Mouse (Mus musculus) liver, embryonic 13.5 days (tissue): ENCODE results near the gene Irf1. TPM values are rescaled to one million over a fixed set of nuclear protein-coding genes. Genes with fewer than 3 reads are reported as not detected.
"Not testable (repeated sequence)": the region's sequence is repeated elsewhere in the genome, so short reads cannot be mapped to it uniquely, and the experiment has no call there.

Experiments used
- ATAC-seq: fragments of 200-750 bp; cut with Nextera tagmentation; 2 replicates; pipeline ENCODE4 v1.8.0; 2017; ENCODE audit warnings: low read depth, mild to moderate bottlenecking, moderate number of reproducible peaks, moderate library complexity
- DNase-seq: peaks from one replicate; pipeline ENCODE4 v3.0.0; 2022
- H3K27ac ChIP-seq: fragments of 300-500 bp; sonication (generic); 2 replicates; pipeline ENCODE4 v1.5.1; 2015; ENCODE audit warnings: moderate library complexity, mild to moderate bottlenecking, inconsistent platforms
- H3K27me3 ChIP-seq: fragments of 300-500 bp; sonication (generic); 2 replicates; pipeline ENCODE4 v1.6.1; 2015; ENCODE audit warnings: mild to moderate bottlenecking, inconsistent platforms
- H3K36me3 ChIP-seq: fragments of 300-500 bp; sonication (generic); 2 replicates; pipeline ENCODE4 v1.6.1; 2015; ENCODE audit warnings: mild to moderate bottlenecking, inconsistent platforms
- H3K4me1 ChIP-seq: fragments of 300-500 bp; sonication (generic); replicated peaks from 2 replicates; pipeline ENCODE4 v1.6.1; 2015; ENCODE audit warnings: inconsistent platforms
- H3K4me2 ChIP-seq: fragments of 300-500 bp; sonication (generic); 2 replicates; pipeline ENCODE4 v1.6.1; 2015; ENCODE audit warnings: inconsistent platforms, mild to moderate bottlenecking, moderate library complexity
- H3K4me3 ChIP-seq: fragments of 300-500 bp; sonication (generic); replicated peaks from 2 replicates; pipeline ENCODE4 v1.5.1; 2015; ENCODE audit warnings: mild to moderate bottlenecking, inconsistent platforms
- H3K9ac ChIP-seq: fragments of 300-500 bp; sonication (generic); 2 replicates; pipeline ENCODE4 v1.6.1; 2015; ENCODE audit warnings: mild to moderate bottlenecking, inconsistent platforms
- H3K9me3 ChIP-seq: fragments of 300-500 bp; sonication (generic); replicated peaks from 2 replicates; pipeline ENCODE4 v1.6.1; 2016; ENCODE audit warnings: inconsistent platforms
- WGBS: fragments of 180-500 bp; shearing (Covaris S2); methylation state at CpG from one replicate; pipeline ENCODE4 v1.1.7; 2015; ENCODE audit not compliant: insufficient replicate concordance; 5-methylcytosine and 5-hydroxymethylcytosine counted together
- polyA plus RNA-seq: library from polyadenylated mRNA; unstranded; fragments of >200 nt; fragmentation: Nextera tagmentation; extraction: Ambion mirVana; gene quantifications from 2 replicates; pipeline ENCODE4 v1.2.1, GENCODE M21; 2015

The Irf1 gene
- polyA plus RNA-seq, 1 experiment from 2014 or later: 6.7 TPM

DNA sequence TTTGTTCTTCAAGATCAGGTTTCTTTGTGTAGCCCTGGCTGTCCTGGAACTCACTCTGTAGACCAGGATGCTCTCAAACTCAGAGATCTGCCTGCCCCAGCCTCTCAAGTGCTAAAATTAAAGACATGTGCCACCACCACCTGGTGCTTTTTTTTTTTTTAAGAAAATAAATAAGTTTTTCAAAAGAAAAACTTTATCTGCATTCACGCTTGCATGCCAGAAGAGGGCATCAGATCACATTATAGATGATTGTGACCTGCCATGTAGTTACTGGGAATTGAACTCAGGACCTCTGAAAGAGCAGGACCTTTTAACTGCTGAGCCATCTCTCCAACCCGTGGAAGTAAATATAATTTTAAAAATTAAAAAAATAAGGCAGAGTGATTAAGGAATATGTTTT is 24.6 kb upstream of the Irf1 start:
- Histone ChIP-seq H3K27me3 (0 out of 2 replicates have a peak, but pooled peaks cover 5% of the 10 kb centered on the region), H3K9ac (no peak overlapping the region), H3K27ac (no peak overlapping the region), H3K9me3 (no peaks in the 10 kb centered on the region), H3K4me2 (no peak overlapping the region), H3K4me3 (no peak overlapping the region), H3K36me3 (no peaks in the 10 kb centered on the region), H3K4me1 (no peaks in the 10 kb centered on the region)
- ATAC-seq (no peak), DNase-seq (no peak)
- WGBS: 73% methylated on average over 2 of the region's 2 CpGs

- DNase-seq (no peak), ATAC-seq (no peak)
- no peaks in the 10 kb centered on the region for H3K9me3 ChIP-seq
- H3K36me3 ChIP-seq: no peaks in the 10 kb centered on the region
- H3K4me2 ChIP-seq: no peak overlapping the region
- no peak overlapping the region for H3K27ac ChIP-seq
- no peak overlapping the region for H3K9ac ChIP-seq
- 36% methylated on average over 9 of the region's 9 CpGs for WGBS
- H3K4me1 ChIP-seq: no peaks in the 10 kb centered on the region
- 0 out of 2 replicates have a peak, but pooled peaks cover 5% of the 10 kb centered on the region for H3K27me3 ChIP-seq
- no peak overlapping the region for H3K4me3 ChIP-seq
Measured at GRCm38 (mm10) chr11:53747985-53748384, 21.8 kb upstream of the Irf1 start.

GRCm38 (mm10) chr11:53748614-53749013 is 21.2 kb upstream of the Irf1 start:
- Histone ChIP-seq H3K4me2 (no peak overlapping the region), H3K36me3 (no peaks in the 10 kb centered on the region), H3K4me3 (no peak overlapping the region), H3K27ac (no peak overlapping the region), H3K9me3 (no peaks in the 10 kb centered on the region), H3K27me3 (0 out of 2 replicates have a peak, but pooled peaks cover 4% of the 10 kb centered on the region), H3K9ac (no peak overlapping the region), H3K4me1 (no peaks in the 10 kb centered on the region)
- DNase-seq: no peak
- no peak for ATAC-seq
- WGBS: 45% methylated on average over 6 of the region's 6 CpGs

DNA sequence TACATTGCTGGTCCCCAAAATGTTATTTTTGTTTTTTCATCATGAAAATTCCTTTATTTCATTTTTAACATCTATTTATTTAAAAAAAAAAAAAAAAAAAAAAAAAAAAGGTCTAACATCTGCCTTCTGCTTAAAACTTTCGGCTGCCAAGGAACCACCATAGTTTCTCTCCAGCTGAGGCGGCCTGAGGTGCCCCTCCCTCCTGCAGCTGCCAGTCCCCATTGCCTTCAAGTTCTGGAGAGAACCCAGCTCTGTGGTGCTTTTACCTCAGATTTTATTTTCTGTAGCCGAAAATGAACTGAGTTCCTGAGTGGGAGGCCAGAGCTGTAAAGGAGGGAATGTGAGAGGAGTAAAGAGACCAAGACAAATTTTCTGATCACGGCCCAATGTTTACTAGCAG is 20.5 kb upstream of the Irf1 start:
- WGBS: 48% methylated on average over 4 of the region's 4 CpGs
- ATAC-seq: no peak

DNA sequence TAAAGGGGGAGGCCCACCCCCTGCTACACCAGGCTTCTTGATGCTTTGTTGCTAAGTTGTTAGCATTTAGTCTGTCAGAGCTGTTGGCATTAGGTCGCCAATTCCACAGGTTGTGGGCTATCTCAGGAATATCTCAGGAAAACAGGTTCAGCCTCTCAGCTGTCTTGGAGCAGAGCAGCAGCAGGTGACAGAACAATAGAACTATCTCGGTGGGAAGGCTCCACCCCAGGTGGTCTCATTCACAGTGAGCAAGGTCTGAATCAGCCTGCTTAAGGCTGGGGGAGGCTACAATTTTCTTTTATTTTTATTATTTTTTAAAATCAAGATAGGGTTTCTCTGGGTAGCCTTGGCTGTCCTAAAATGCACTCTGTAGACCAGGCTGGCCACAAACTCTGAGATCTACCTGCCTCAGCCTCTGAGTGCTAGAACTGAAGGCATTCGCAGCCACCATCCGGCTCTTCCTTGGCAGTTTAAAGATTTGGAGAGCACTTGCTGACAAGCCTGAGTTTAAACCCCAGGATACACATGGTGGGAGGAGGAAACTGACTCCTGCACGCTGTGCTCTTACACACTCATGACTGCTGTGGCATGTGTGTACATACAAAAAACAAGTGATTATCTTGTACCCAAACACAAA is 20.0 kb upstream of the Irf1 start:
- H3K9me3 ChIP-seq: no peaks in the 10 kb centered on the region
- 55% methylated on average over 5 of the region's 5 CpGs for WGBS
- no peak for ATAC-seq
- H3K27ac ChIP-seq: no peak overlapping the region
- no peaks in the 10 kb centered on the region for H3K36me3 ChIP-seq
- no peak overlapping the region for H3K4me3 ChIP-seq
- H3K9ac ChIP-seq: no peak overlapping the region
- H3K27me3 ChIP-seq: no peaks in the 10 kb centered on the region
- no peak overlapping the region for H3K4me2 ChIP-seq
- DNase-seq: no peak
- no peaks in the 10 kb centered on the region for H3K4me1 ChIP-seq

More for the DNA sequence above, 20.5 kb upstream of the Irf1 start:
- Histone ChIP-seq H3K4me3 (no peak overlapping the region), H3K4me1 (no peaks in the 10 kb centered on the region), H3K36me3 (no peaks in the 10 kb centered on the region), H3K27ac (no peak overlapping the region), H3K4me2 (no peak overlapping the region), H3K9ac (no peak overlapping the region), H3K27me3 (no peaks in the 10 kb centered on the region), H3K9me3 (no peaks in the 10 kb centered on the region)
- no peak for DNase-seq

GRCm38 (mm10) chr11:53755011-53755595 is 14.7 kb upstream of the Irf1 start:
- Histone ChIP-seq H3K4me3 (no peak overlapping the region), H3K27me3 (no peaks in the 10 kb centered on the region), H3K9ac (no peak overlapping the region), H3K36me3 (no peaks in the 10 kb centered on the region), H3K27ac (no peak overlapping the region), H3K9me3 (no peaks in the 10 kb centered on the region), H3K4me1 (peaks cover 19% of the 10 kb centered on the region), H3K4me2 (no peak overlapping the region)
- ATAC-seq (no peak), DNase-seq (no peak)
- 79% methylated on average over 12 of the region's 12 CpGs for WGBS

DNA sequence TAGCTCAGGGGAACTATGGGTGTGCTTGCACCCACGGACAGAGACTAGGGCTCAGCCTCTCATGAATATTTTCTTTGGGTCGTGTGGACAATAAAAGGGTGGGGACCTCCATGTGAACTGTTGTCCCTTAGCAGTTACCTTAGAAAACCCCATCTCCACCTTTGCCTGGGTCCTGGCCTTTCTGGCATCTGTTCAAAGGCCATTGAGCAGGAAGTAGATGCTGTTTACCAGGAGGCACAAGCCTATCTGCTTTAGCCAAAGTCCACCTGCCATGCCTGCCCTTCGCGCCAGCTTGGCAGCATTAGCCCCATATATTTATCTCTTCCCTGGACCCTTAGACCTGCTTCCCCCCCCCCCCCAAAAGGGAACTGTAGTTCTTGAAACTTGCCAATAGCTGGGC is 12.2 kb upstream of the Irf1 start:
- Histone ChIP-seq H3K4me2 (no peak overlapping the region), H3K4me3 (no peak overlapping the region), H3K4me1 (peaks cover 27% of the 10 kb centered on the region), H3K36me3 (no peaks in the 10 kb centered on the region), H3K9me3 (no peaks in the 10 kb centered on the region), H3K27me3 (peaks cover 6% of the 10 kb centered on the region; the same call in 1 of the 2 replicates), H3K27ac (no peak overlapping the region), H3K9ac (no peak overlapping the region)
- DNase-seq (no peak), ATAC-seq (no peak)
- WGBS: 68% methylated on average over 4 of the region's 4 CpGs

DNA sequence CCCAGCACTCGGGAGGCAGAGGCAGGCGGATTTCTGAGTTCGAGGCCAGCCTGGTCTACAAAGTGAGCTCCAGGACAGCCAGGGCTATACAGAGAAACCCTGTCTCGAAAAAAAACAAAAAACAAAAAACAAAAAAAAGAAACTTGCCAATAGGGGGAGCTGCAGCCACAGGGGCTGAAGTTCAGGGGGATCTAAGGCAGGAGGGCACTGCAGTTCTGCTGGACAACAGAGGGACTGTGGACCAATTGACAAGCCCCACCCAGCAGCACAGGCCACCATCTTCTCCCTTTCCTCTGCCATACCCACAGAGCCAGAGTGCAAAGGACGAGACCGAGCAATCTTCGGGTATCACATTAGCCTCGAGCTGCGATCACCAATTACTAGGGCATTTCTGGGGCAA is 11.8 kb upstream of the Irf1 start:
- not testable (repeated sequence) for H3K27ac ChIP-seq, H3K9ac ChIP-seq, H3K36me3 ChIP-seq, ATAC-seq, H3K4me3 ChIP-seq, DNase-seq, H3K9me3 ChIP-seq, H3K27me3 ChIP-seq, H3K4me2 ChIP-seq
- H3K4me1 ChIP-seq: peaks cover 32% of the 10 kb centered on the region
- 59% methylated on average over 9 of the region's 9 CpGs for WGBS

- no peak overlapping the region for H3K27ac ChIP-seq
- WGBS: 48% methylated on average over 6 of the region's 6 CpGs
- H3K4me3 ChIP-seq: no peak overlapping the region
- H3K4me1 ChIP-seq: peaks cover 40% of the 10 kb centered on the region
- H3K9me3 ChIP-seq: no peaks in the 10 kb centered on the region
- no peak overlapping the region for H3K4me2 ChIP-seq
- H3K36me3 ChIP-seq: no peaks in the 10 kb centered on the region
- no peak for DNase-seq
- no peak overlapping the region for H3K9ac ChIP-seq
- ATAC-seq: no peak
- H3K27me3 ChIP-seq: peaks cover 16% of the 10 kb centered on the region; the same call in 1 of the 2 replicates
Measured at GRCm38 (mm10) chr11:53758791-53759351, 10.9 kb upstream of the Irf1 start.

GRCm38 (mm10) chr11:53759545-53760406 is 10.0 kb upstream of the Irf1 start:
- peaks cover 19% of the 10 kb centered on the region; the same call in 1 of the 2 replicates for H3K27me3 ChIP-seq
- WGBS: 49% methylated on average over 22 of the region's 22 CpGs
- no peak overlapping the region for H3K4me2 ChIP-seq
- ATAC-seq: no peak
- H3K9me3 ChIP-seq: no peaks in the 10 kb centered on the region
- H3K9ac ChIP-seq: no peak overlapping the region
- no peak overlapping the region for H3K4me3 ChIP-seq
- no peaks in the 10 kb centered on the region for H3K36me3 ChIP-seq
- H3K4me1 ChIP-seq: peaks cover 49% of the 10 kb centered on the region
- no peak for DNase-seq
- no peak overlapping the region for H3K27ac ChIP-seq

GRCm38 (mm10) chr11:53761284-53761683 is 8.5 kb upstream of the Irf1 start:
- Histone ChIP-seq H3K36me3 (no peaks in the 10 kb centered on the region), H3K4me3 (no peak overlapping the region), H3K4me2 (no peak overlapping the region), H3K9me3 (no peaks in the 10 kb centered on the region), H3K4me1 (peaks cover 52% of the 10 kb centered on the region), H3K27me3 (peaks cover 20% of the 10 kb centered on the region; the same call in 1 of the 2 replicates), H3K27ac (no peak overlapping the region), H3K9ac (no peak overlapping the region)
- ATAC-seq: no peak
- WGBS: 60% methylated on average over 5 of the region's 5 CpGs
- DNase-seq: no peak
